Comparison of ENCODE assay signal across 8 mouse cellular contexts in genomic region chr9:78427362-78427781, GRCm38 (mm10). TPM values are rescaled to one million over a fixed set of nuclear protein-coding genes. Genes with fewer than 3 reads are reported as not detected.
DNase-seq lines count a peak whose midpoint lies in the region; ATAC-seq lines count a peak whose summit lies in the region.

No protein-coding gene starts in this region.

- H3K4me3 ChIP-seq in kidney, embryonic 14.5 days (ENCODE audit: low read length): peak overlapping the region; percentile 20
- H3K4me3 ChIP-seq in hindbrain, embryonic 12.5 days: peak overlapping the region; percentile 24
- no peak overlapping the region for H3K4me3 ChIP-seq in macrophage (ENCODE audit: inconsistent target)

- H3K27me3 ChIP-seq in kidney, embryonic 14.5 days (ENCODE audit: control insufficient read depth, insufficient read depth, low read length): no peaks in the 10 kb centered on the region
- peaks cover 4% of the 10 kb centered on the region; the same call in 1 of the 2 replicates for H3K27me3 ChIP-seq in hindbrain, embryonic 12.5 days

- H3K4me1 ChIP-seq in kidney, embryonic 14.5 days (ENCODE audit: control insufficient read depth, insufficient read depth, low read length): no peaks in the 10 kb centered on the region
- peaks cover 4% of the 10 kb centered on the region; the same call in 1 of the 2 replicates for H3K4me1 ChIP-seq in hindbrain, embryonic 12.5 days

- WGBS in kidney, embryonic 14.5 days: 19% methylated on average over 26 of the region's 27 CpGs
- 28% methylated on average over 27 of the region's 27 CpGs for WGBS in hindbrain, embryonic 12.5 days
- WGBS in macrophage (ENCODE audit: missing documents): 33% methylated on average over 16 of the region's 27 CpGs

- no peak for ATAC-seq in kidney, embryonic 14.5 days (ENCODE audit: low FRiP score, low TSS enrichment)
- ATAC-seq in hindbrain, embryonic 12.5 days (ENCODE audit: low FRiP score): no peak

- H3K36me3 ChIP-seq in kidney, embryonic 14.5 days (ENCODE audit: control insufficient read depth, insufficient read depth, low read length): no peaks in the 10 kb centered on the region
- H3K36me3 ChIP-seq in hindbrain, embryonic 12.5 days: no peaks in the 10 kb centered on the region
- H3K36me3 ChIP-seq in macrophage (ENCODE audit: inconsistent target): peaks cover 10% of the 10 kb centered on the region; the same call in 1 of the 2 replicates

- no peaks in the 10 kb centered on the region for H3K9me3 ChIP-seq in kidney, embryonic 14.5 days (ENCODE audit: control insufficient read depth, low read length)
- no peaks in the 10 kb centered on the region for H3K9me3 ChIP-seq in hindbrain, embryonic 12.5 days (replicated peaks)

- peak overlapping the region; percentile 7; the same call in 1 of the 2 replicates for H3K9ac ChIP-seq in kidney, embryonic 14.5 days (ENCODE audit: low read depth, low read length)
- peak overlapping the region; percentile 54 for H3K9ac ChIP-seq in hindbrain, embryonic 12.5 days

- H3K4me2 ChIP-seq in kidney, embryonic 14.5 days (replicated peaks; ENCODE audit: low read depth, low read length): peak overlapping the region; percentile 39
- H3K4me2 ChIP-seq in hindbrain, embryonic 12.5 days (replicated peaks): peak overlapping the region; percentile 61

- no peak overlapping the region for H3K27ac ChIP-seq in kidney, embryonic 14.5 days (ENCODE audit: low read depth, low read length)
- H3K27ac ChIP-seq in hindbrain, embryonic 12.5 days: no peak overlapping the region
- H3K27ac ChIP-seq in macrophage: 0 out of 2 replicates have a peak overlapping the region, but pooled peaks have one; percentile 62

- DNase-seq in kidney, adult 18-20 months: no peak
- peak; percentile 7 for DNase-seq in brain, adult 2 months (ENCODE audit: low read depth, low spot score)
- peak; percentile 38 for DNase-seq in thymus, postnatal 14 days
- DNase-seq in left cerebral cortex, adult 9 months (ENCODE audit: low spot score in 2 of 2): no peak
- no peak for DNase-seq in c-Kit-positive CD71-positive TER-119-positive erythroid progenitor cells, embryonic 14.5 days (ENCODE audit: low spot score)

- no peaks in the 10 kb centered on the region for H3K79me2 ChIP-seq in macrophage (ENCODE audit: inconsistent target)

RNA-seq across cellular contexts. Expression of gene Cgas, which starts 15.7 kb away (rescaled TPM):
- polyA plus RNA-seq in kidney, embryonic 14.5 days (2014; fragmentation: Nextera tagmentation; extraction: Ambion mirVana): 1.9 and 2.2 TPM in 2 replicates
- polyA plus RNA-seq in hindbrain, embryonic 12.5 days (2016; fragmentation: Nextera tagmentation; extraction: Ambion mirVana): 0.76 and 0.90 TPM in 2 replicates
- 10 to 100 TPM in 25 of 26 experiments, 1 to 10 TPM in 1; 9.5 to 88.0 (median 26.2) TPM for total RNA-seq in macrophage (2018; cell fraction: chromatin; rRNA removed)
- total RNA-seq in macrophage (2018; cell fraction: cytosol; rRNA removed): 10 to 100 TPM in 7 of 26 experiments, 1 to 10 TPM in 19; 4.8 to 17.4 (median 9.1) TPM
- total RNA-seq in macrophage (2018; cell fraction: nucleus; rRNA removed): 10 to 100 TPM; 13.8 to 74.0 (median 27.1) TPM
- polyA plus RNA-seq in macrophage (2018): 7.4 to 14.0 TPM (median 7.6 TPM) in 3 replicates

RNA-seq across cellular contexts. Expression of gene Mto1, which starts 20.6 kb away (rescaled TPM):
- polyA plus RNA-seq in kidney, embryonic 14.5 days (2014; fragmentation: Nextera tagmentation; extraction: Ambion mirVana): 21.5 and 29.3 TPM in 2 replicates
- polyA plus RNA-seq in hindbrain, embryonic 12.5 days (2016; fragmentation: Nextera tagmentation; extraction: Ambion mirVana): 23.2 and 26.9 TPM in 2 replicates
- total RNA-seq in macrophage (2018; cell fraction: chromatin; rRNA removed): 100 to 1,000 TPM in 7 of 26 experiments, 10 to 100 TPM in 19; 34.7 to 125 (median 77.7) TPM
- 10 to 100 TPM in 19 of 26 experiments, 1 to 10 TPM in 7; 7.1 to 16.2 (median 12.1) TPM for total RNA-seq in macrophage (2018; cell fraction: cytosol; rRNA removed)
- total RNA-seq in macrophage (2018; cell fraction: nucleus; rRNA removed): 10 to 100 TPM; 17.7 to 63.0 (median 34.4) TPM
- polyA plus RNA-seq in macrophage (2018): 14.3 to 17.0 TPM (median 16.3 TPM) in 3 replicates

RNA-seq across cellular contexts. Expression of gene Gm17324, which starts 21.2 kb away (rescaled TPM):
- polyA plus RNA-seq in kidney, embryonic 14.5 days (2014; fragmentation: Nextera tagmentation; extraction: Ambion mirVana): 0.46 and 0.58 TPM in 2 replicates
- polyA plus RNA-seq in hindbrain, embryonic 12.5 days (2016; fragmentation: Nextera tagmentation; extraction: Ambion mirVana): 0.84 and 1.3 TPM in 2 replicates
- under 1 TPM in 1 of 26 experiments, not detected in 25; 0.85 TPM for total RNA-seq in macrophage (2018; cell fraction: chromatin; rRNA removed)
- under 1 TPM in 7 of 26 experiments, not detected in 19; 0.15 to 0.29 (median 0.19) TPM for total RNA-seq in macrophage (2018; cell fraction: cytosol; rRNA removed)
- total RNA-seq in macrophage (2018; cell fraction: nucleus; rRNA removed): 1 to 10 TPM in 2 of 26 experiments, under 1 TPM in 2, not detected in 22; 0.75 to 1.2 (median 0.94) TPM
- polyA plus RNA-seq in macrophage (2018): not detected in 3 replicates

RNA-seq across cellular contexts. Expression of gene Ddx43, which starts 31.8 kb away (rescaled TPM):
- 0.34 and 0.41 TPM in 2 replicates for polyA plus RNA-seq in kidney, embryonic 14.5 days (2014; fragmentation: Nextera tagmentation; extraction: Ambion mirVana)
- 0.34 and 0.51 TPM in 2 replicates for polyA plus RNA-seq in hindbrain, embryonic 12.5 days (2016; fragmentation: Nextera tagmentation; extraction: Ambion mirVana)
- not detected for total RNA-seq in macrophage (2018; cell fraction: chromatin; rRNA removed)
- under 1 TPM in 1 of 26 experiments, not detected in 25; 0.04 TPM for total RNA-seq in macrophage (2018; cell fraction: cytosol; rRNA removed)
- under 1 TPM in 1 of 26 experiments, not detected in 25; 0.23 TPM for total RNA-seq in macrophage (2018; cell fraction: nucleus; rRNA removed)
- not detected in 3 replicates for polyA plus RNA-seq in macrophage (2018)

RNA-seq across cellular contexts. Expression of gene Ooep, which starts 48.8 kb away (rescaled TPM):
- polyA plus RNA-seq in kidney, embryonic 14.5 days (2014; fragmentation: Nextera tagmentation; extraction: Ambion mirVana): 2.1 and 2.2 TPM in 2 replicates
- 5.1 and 5.3 TPM in 2 replicates for polyA plus RNA-seq in hindbrain, embryonic 12.5 days (2016; fragmentation: Nextera tagmentation; extraction: Ambion mirVana)
- total RNA-seq in macrophage (2018; cell fraction: chromatin; rRNA removed): not detected
- total RNA-seq in macrophage (2018; cell fraction: cytosol; rRNA removed): not detected
- total RNA-seq in macrophage (2018; cell fraction: nucleus; rRNA removed): not detected
- not detected in 3 replicates for polyA plus RNA-seq in macrophage (2018)

Comparison
In these comparisons a context has a peak if more than half of its experiments do, and no peak if none do; other contexts are left out.
1. DNase-seq: peak in brain, adult 2 months (single experiment) and thymus, postnatal 14 days (single experiment); none in kidney, adult 18-20 months (single experiment), left cerebral cortex, adult 9 months (0 of 2) and c-Kit-positive CD71-positive TER-119-positive erythroid progenitor cells, embryonic 14.5 days (single experiment).